Mouse (Mus musculus) spleen, postnatal 10 days (tissue): ENCODE results near the gene Edn1.

Experiments
- DNase-seq, 2 experiments: peaks; one replicate each; pipeline ENCODE4 v3.0.0; 2021 to 2022; ENCODE audit warnings: low spot score in 2 of 2

Edn1 gene

DNA sequence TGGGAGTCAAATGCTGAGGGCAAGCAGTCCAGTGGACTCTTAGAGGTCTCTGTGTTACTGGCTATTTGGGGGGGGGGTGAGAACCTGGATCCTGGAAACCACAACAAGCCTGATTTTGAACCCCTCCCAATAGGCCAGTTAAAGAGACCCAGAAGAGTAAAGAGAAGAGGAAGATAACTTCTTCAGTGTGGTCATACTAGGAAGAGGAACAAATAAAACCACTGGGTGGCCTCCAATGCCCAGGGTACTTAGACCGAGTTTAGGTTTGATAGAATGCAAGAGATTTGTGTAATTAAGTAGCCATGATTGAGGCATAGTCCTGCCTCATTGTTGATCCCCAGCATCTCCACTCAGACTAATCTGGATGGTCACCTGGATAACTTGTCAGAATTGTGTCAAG is 14.4 kb downstream of the Edn1 start:
- no peak for DNase-seq

DNA sequence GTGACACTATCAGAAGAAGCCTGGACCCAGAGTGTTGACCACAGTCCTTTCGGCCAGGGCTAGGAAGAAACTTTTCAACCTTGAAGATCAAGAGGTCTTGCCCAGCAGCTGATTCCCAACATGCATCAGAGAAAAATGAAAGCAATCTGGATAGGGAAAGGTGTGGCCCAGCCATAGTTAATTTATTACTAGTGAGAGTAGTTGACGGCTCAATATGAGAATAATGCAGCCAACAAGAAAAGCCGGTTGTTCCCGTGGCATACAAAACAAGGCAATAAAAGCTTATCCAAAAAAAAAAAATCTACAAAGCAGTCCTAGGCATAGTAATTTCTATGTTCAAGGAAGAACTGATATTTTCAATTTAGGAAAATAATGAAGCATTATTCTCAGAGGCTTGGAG is 16.5 kb downstream of the Edn1 start:
- DNase-seq: no peak

DNA sequence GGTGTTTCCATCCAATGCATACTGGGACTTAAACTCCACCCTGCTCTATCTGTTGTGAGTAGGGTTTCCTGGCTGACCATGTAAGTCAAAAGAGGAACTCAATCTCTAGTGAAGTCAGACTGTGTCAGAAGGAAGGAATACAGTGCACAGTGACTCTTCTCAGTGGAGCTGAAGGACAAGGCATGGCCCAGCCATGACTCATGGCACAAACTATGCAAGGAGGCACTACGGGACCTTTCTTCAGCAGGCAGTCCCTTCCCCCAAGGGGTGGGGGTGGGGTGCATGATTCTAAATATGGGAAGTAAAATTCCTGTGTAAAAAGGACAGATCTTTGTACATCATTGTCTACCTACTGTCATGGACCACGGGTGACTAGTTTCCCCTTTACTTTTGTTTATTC is 27.3 kb downstream of the Edn1 start:
- DNase-seq: no peak

DNA sequence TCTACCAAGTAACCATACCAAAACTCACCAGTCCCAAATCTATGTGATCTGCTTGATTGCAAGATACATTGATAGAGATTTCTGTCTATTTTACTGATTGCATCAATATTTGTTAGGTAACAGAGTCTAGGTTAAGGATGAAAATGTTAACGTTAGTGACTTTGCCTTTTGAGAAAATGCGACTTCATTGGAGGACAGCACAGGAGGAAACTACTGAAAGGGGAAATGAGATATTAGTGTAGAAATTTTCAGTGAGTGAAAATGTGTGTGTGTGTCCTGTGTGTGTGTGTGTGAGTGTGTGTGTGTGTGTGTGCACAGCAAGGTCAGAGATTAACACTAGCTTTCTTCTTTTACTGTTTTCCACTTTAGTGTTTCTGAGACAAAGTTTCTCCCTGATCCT is 29.8 kb downstream of the Edn1 start:
- DNase-seq: no peak

- DNase-seq: no peak
These were observed 33.7 kb downstream of the Edn1 start for GRCm38 (mm10) chr13:42334981-42335380.

DNA sequence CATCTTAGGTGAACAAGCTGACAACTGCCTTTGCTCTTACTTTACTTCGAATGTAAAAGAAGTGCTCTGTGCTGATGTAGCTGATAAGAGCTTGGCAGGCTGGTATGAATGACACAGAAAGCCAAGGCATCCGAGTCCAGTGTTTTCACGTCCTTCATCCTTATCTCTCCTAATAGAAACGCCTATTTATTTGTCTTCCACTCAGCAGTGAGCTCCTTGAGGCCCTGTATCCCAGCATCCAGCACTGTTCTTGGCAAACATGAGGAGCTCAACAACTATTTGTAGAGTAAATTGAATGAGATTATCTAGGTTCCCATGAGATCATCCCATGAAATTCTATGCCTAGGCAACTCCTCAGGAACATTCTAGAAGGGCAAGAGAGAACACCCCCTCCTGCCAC is 35.1 kb downstream of the Edn1 start:
- no peak for DNase-seq

GRCm38 (mm10) chr13:42337072-42337471 is 35.8 kb downstream of the Edn1 start:
- no peak for DNase-seq

- DNase-seq: no peak
These were observed 38.2 kb downstream of the Edn1 start for GRCm38 (mm10) chr13:42339466-42339865.

DNA sequence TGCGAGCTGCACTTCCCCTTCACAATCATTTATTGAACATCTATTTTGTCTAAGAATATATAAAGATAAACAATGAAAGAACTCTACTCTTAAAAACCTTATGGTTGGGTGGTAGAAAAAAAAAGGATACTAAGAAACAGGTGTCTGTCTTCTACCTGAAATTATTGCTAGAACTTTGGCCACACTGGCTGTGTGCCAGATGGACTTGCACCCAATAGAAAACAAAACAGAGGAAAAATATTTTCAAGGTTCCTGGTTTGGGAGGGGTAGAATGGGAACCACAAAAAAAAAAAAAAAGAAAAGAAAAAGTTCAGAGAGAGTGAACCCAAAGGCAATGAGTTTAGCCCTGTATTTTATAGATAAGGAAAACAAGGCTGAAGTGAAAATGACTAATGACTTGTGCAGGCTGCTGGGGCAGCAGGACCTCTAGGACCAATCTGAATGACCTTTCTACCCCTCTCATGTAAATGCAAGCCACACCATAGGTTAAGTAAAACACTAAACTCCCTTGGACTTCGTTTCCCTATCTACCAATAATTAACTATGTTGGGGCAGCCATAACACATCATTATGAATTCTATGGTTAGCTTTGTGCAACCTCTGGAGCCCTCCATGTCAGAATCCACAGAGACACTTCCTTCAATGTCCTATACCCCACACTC is 40.7 kb downstream of the Edn1 start:
- DNase-seq: no peak

GRCm38 (mm10) chr13:42345439-42345838 is 44.2 kb downstream of the Edn1 start:
- no peak for DNase-seq

GRCm38 (mm10) chr13:42346414-42346813 is 45.1 kb downstream of the Edn1 start:
- no peak for DNase-seq

- DNase-seq: no peak
These were observed 50.4 kb downstream of the Edn1 start for GRCm38 (mm10) chr13:42351675-42352074.
